Mouse (Mus musculus): ENCODE results near the gene Tspan9.

DNA sequence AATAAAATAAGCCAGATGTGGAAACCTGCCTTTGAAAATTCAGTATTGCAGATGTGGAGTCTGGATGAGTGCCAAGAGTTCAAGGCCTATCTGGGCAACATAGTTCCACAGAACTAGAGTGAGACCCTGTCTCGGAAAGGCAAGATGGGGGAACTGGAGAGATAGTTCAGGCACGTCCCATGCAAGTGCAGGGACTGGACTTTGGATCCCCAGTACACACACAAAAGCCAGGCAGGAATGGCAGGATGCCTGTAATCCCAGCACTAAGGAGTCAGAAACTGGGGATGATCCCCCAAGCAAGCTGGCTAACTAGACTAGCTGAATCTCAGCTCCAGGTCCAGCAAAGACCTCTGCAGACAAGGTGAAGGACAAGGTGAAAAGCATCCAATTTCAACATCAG, 12.5 kb upstream of the Tspan9 start:
- TF ChIP-seq CTCF (IDR thresholded peaks at IDR 0.05; ENCODE audit: low read depth, low read length) (no peak), POLR2A (IDR thresholded peaks at IDR 0.05; ENCODE audit: extremely low read depth, insufficient read depth, low read length) (no peak)
